Comparison of ENCODE assay signal across 22 mouse cellular contexts in the genomic region with DNA sequence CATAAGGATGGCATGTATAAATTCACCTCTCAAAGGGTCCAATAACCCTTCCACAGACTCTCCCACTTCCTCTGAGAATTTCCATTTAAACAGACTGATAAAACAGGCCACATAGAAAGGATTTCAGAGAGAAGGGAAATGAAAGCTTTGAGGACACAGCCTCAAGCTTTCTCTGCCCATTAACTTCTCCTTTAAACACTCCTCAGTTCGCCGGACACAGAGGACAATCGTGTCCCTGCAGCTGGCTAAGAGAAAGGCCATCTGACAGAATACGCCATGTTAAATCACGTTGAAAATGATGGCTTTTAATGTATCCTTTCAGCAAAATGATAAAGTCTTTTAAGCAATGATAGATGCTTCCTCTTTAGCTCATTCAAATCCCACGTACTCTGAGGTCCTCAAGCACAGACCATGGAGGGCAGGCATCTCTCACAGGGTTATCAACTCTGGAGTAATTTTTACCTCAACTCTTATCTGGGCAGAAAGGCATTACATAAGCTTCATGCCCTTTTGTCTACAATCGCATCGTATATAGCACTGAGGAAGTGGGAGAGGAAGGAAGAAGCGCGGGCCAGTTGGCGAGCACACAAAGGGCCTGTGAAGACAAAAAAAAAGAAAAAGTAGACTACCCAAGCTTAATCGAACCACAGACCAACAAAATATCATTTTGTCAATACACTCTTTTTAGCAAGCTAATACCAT.
DNase-seq lines count a peak whose midpoint lies in the region; ATAC-seq and TF ChIP-seq lines count a peak whose summit lies in the region.
"Had no signal": no experiment of that assay in that cellular context is flagged by ENCODE, and none has a peak within 500 bp of the region (broad histone marks: within the 10 kb centered on the region; RNA-seq: fewer than 3 reads in every experiment).

No protein-coding gene starts in this region.

- peak; percentile 2 for DNase-seq in adrenal gland, adult 2 months
- no peak for DNase-seq in adrenal gland, adult 18-20 months (ENCODE audit: low spot score in 2 of 2)
- no peak for DNase-seq in heart, postnatal 0 days (ENCODE audit: low spot score)
- DNase-seq in heart, postnatal 25 days (ENCODE audit: low spot score) = no peak
- peak; percentile 57 for DNase-seq in 416B (ENCODE audit: low read depth)
- no peak for DNase-seq in layer of hippocampus, postnatal 10 days (ENCODE audit: low spot score in 2 of 2)
- DNase-seq in adrenal gland, adult 8-10 months = no peak
- DNase-seq: adrenal gland, postnatal 25 days; cerebellum, adult 18-20 months; cerebellum, postnatal 36 days; gastrocnemius, adult 2 months; kidney, postnatal 25 days; right cerebral cortex, postnatal 4 days; thymus, adult 18-20 months had no signal

- no peak for ATAC-seq in heart, postnatal 0 days (ENCODE audit: insufficient read depth, low read depth)
- ATAC-seq: CD4-positive, CD25-positive, alpha-beta regulatory T cell, adult 4 months; liver, embryonic 12.5 days; lung, postnatal 0 days; midbrain, embryonic 15.5 days; Patski had no signal

- no peak for TF ChIP-seq CTCF in heart, postnatal 0 days (IDR thresholded peaks at IDR 0.05; ENCODE audit: low read depth)

- no peak for TF ChIP-seq EP300 in heart, postnatal 0 days (IDR thresholded peaks at IDR 0.05; ENCODE audit: low read depth)

- H3K4me2 ChIP-seq in heart, postnatal 0 days (ENCODE audit: low read depth, low read length) = no peak overlapping the region
- H3K4me2 ChIP-seq: hindbrain, embryonic 12.5 days; liver, embryonic 12.5 days; midbrain, embryonic 15.5 days had no signal

- WGBS in heart, postnatal 0 days = 47% methylated on average over 12 of the region's 12 CpGs
- WGBS in macrophage (ENCODE audit: missing documents) = 16% methylated on average over 12 of the region's 12 CpGs

- intact Hi-C loops in heart, postnatal 25 days (cut with DNase I) = no loop called here

- no peaks in the 10 kb centered on the region for H3K79me2 ChIP-seq in macrophage (ENCODE audit: inconsistent target)

- no peak overlapping the region for H3K4me3 ChIP-seq in heart, postnatal 0 days (ENCODE audit: low read depth, low read length)
- H3K4me3 ChIP-seq in macrophage (ENCODE audit: inconsistent target) = no peak overlapping the region
- H3K4me3 ChIP-seq: embryonic facial prominence, embryonic 10.5 days; gastrocnemius, adult 2 months; hindbrain, embryonic 12.5 days; liver, embryonic 12.5 days; midbrain, embryonic 15.5 days had no signal

- H3K9me3 ChIP-seq in heart, postnatal 0 days (replicated peaks; ENCODE audit: control insufficient read depth, low read length) = no peaks in the 10 kb centered on the region
- H3K9me3 ChIP-seq: embryonic facial prominence, embryonic 10.5 days; hindbrain, embryonic 12.5 days; liver, embryonic 12.5 days; midbrain, embryonic 15.5 days had no signal

- 0 out of 2 replicates have a peak overlapping the region, but pooled peaks have one; percentile 11 for H3K27ac ChIP-seq in heart, postnatal 0 days (ENCODE audit: low read depth)
- H3K27ac ChIP-seq in macrophage = peak overlapping the region; percentile 51
- H3K27ac ChIP-seq: embryonic facial prominence, embryonic 10.5 days; gastrocnemius, adult 2 months; hindbrain, embryonic 12.5 days; liver, embryonic 12.5 days; midbrain, embryonic 15.5 days had no signal

- no peaks in the 10 kb centered on the region for H3K27me3 ChIP-seq in heart, postnatal 0 days (ENCODE audit: control insufficient read depth, insufficient read depth, low read length)
- H3K27me3 ChIP-seq: hindbrain, embryonic 12.5 days; liver, embryonic 12.5 days; midbrain, embryonic 15.5 days; Patski had no signal

- no peaks in the 10 kb centered on the region for H3K36me3 ChIP-seq in heart, postnatal 0 days (replicated peaks; ENCODE audit: control insufficient read depth, insufficient read depth, low read length)
- H3K36me3 ChIP-seq in macrophage (ENCODE audit: inconsistent target) = no peaks in the 10 kb centered on the region
- H3K36me3 ChIP-seq: embryonic facial prominence, embryonic 10.5 days; hindbrain, embryonic 12.5 days; liver, embryonic 12.5 days; midbrain, embryonic 15.5 days had no signal

- no peak overlapping the region for H3K9ac ChIP-seq in heart, postnatal 0 days (replicated peaks; ENCODE audit: low read depth, low read length)
- H3K9ac ChIP-seq: hindbrain, embryonic 12.5 days; liver, embryonic 12.5 days; midbrain, embryonic 15.5 days had no signal

- peaks cover 10% of the 10 kb centered on the region for H3K4me1 ChIP-seq in heart, postnatal 0 days (ENCODE audit: control insufficient read depth, insufficient read depth)
- H3K4me1 ChIP-seq: hindbrain, embryonic 12.5 days; midbrain, embryonic 15.5 days had no signal

Comparison
In these comparisons a context has a peak if more than half of its experiments do, and no peak if none do; other contexts are left out.
1. DNase-seq: peak in adrenal gland, adult 2 months (single experiment) and 416B (single experiment); none in adrenal gland, adult 18-20 months (0 of 2), heart, postnatal 0 days (single experiment), heart, postnatal 25 days (single experiment), layer of hippocampus, postnatal 10 days (0 of 2) and adrenal gland, adult 8-10 months (single experiment).